Mouse (Mus musculus) neural tube, embryonic 11.5 days (tissue): ENCODE results near the gene Srpr. TPM values are rescaled to one million over a fixed set of nuclear protein-coding genes. Genes with fewer than 3 reads are reported as not detected.

Experiments
- ATAC-seq: fragments of 200-750 bp; cut with Nextera tagmentation; 2 replicates; pipeline ENCODE4 v1.8.0; 2017; ENCODE audit warnings: moderate number of reproducible peaks, mild to moderate bottlenecking, moderate TSS enrichment, moderate library complexity; ENCODE audit not compliant: insufficient read depth, low FRiP score, low TSS enrichment
- DNase-seq: peaks from one replicate; pipeline ENCODE4 v3.0.0-alpha.2; 2015; ENCODE audit warnings: low spot score
- H3K27ac ChIP-seq: fragments of 300-500 bp; sonication (generic); 2 replicates; pipeline ENCODE4 v1.5.1; 2014; ENCODE audit warnings: low read depth, mild to moderate bottlenecking, low read length
- H3K27me3 ChIP-seq: fragments of 300-500 bp; sonication (generic); 2 replicates; pipeline ENCODE4 v1.6.1; 2014; ENCODE audit warnings: mild to moderate bottlenecking, low read length, mixed read lengths; ENCODE audit not compliant: control insufficient read depth, insufficient read depth
- H3K36me3 ChIP-seq: fragments of 300-500 bp; sonication (generic); 2 replicates; pipeline ENCODE4 v1.6.1; 2014; ENCODE audit warnings: mild to moderate bottlenecking, low read length, moderate library complexity, mixed read lengths; ENCODE audit not compliant: control insufficient read depth, insufficient read depth
- H3K4me1 ChIP-seq: fragments of 300-500 bp; sonication (generic); 2 replicates; pipeline ENCODE4 v1.6.1; 2014; ENCODE audit warnings: low read length, mixed read lengths; ENCODE audit not compliant: control insufficient read depth, insufficient read depth
- H3K4me2 ChIP-seq: fragments of 300-500 bp; sonication (generic); 2 replicates; pipeline ENCODE4 v1.6.1; 2014; ENCODE audit warnings: low read depth, mild to moderate bottlenecking, moderate library complexity
- H3K4me3 ChIP-seq: fragments of 300-500 bp; sonication (generic); 2 replicates; pipeline ENCODE4 v1.5.1; 2014; ENCODE audit warnings: low read depth, low read length
- H3K9ac ChIP-seq: fragments of 300-500 bp; sonication (generic); 2 replicates; pipeline ENCODE4 v1.6.1; 2014; ENCODE audit warnings: mild to moderate bottlenecking, low read length
- H3K9me3 ChIP-seq: fragments of 300-500 bp; sonication (generic); 2 replicates; pipeline ENCODE4 v1.6.1; 2016; ENCODE audit warnings: low read length; ENCODE audit not compliant: control insufficient read depth
- WGBS: fragments of 180-500 bp; shearing (Covaris S2); extraction: QIAGEN DNeasy Blood & Tissue Kit; methylation state at CpG from one replicate; pipeline ENCODE4 v1.1.7; 2014; 5-methylcytosine and 5-hydroxymethylcytosine counted together
- polyA plus RNA-seq: library from polyadenylated mRNA; unstranded; fragments of >200 nt; fragmentation: Nextera tagmentation; extraction: Ambion mirVana; gene quantifications from 2 replicates; pipeline ENCODE4 v1.2.1, GENCODE M21; 2014

Srpr gene
- polyA plus RNA-seq, 1 experiment from 2014 or later, result 105 TPM

DNA sequence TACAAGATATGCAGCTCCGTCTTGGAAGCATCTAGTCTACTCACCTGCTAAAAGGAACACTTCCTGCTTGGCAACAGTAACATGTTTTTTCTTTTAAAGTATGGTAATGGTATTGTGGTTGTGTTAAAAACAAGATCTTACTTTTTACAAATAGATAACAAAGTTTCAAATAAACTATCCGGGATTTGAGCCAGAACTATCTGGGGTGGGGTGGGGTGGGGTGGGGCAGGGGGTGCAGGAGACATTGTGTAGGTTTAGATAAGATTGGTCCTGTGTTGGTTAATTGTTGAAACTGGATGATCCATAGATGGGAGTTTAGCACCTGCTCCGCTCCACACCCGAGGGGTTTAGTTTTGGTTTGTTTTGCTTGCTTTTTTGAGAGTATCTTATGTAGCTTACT, 62.4 kb downstream of the Srpr start:
- H3K27ac ChIP-seq, result no peak overlapping the region
- H3K4me1 ChIP-seq, result peaks cover 7% of the 10 kb centered on the region; the same call in 1 of the 2 replicates
- H3K9me3 ChIP-seq, result no peaks in the 10 kb centered on the region
- 88% methylated on average over 4 of the region's 4 CpGs for WGBS
- DNase-seq (no peak), ATAC-seq (no peak)
- no peak overlapping the region for H3K4me2 ChIP-seq
- H3K9ac ChIP-seq, result no peak overlapping the region
- H3K27me3 ChIP-seq, result no peaks in the 10 kb centered on the region
- H3K36me3 ChIP-seq, result no peaks in the 10 kb centered on the region
- no peak overlapping the region for H3K4me3 ChIP-seq

DNA sequence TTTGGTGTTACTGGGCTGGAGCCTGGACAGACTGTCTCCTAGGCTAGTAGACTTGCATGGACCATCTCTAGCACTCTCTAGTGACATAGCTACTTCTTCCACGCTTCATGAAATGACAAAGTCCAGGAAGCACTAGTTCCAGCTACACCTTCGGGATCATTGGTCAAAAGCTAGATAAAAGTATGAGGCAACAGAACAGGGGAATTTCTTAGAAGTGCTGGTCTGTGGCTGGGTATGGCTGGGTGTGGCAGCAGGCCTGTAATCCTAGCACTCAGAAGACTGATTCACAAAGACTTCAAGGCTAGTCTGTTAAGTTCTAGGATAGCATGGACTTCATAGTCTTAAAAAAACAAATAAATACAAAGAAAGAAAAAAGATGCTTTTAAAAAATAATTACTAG, 63.5 kb downstream of the Srpr start:
- ATAC-seq (no peak), DNase-seq (no peak)
- H3K4me3 ChIP-seq, result no peak overlapping the region
- WGBS, result 89% methylated on average over 2 of the region's 2 CpGs
- peaks cover 10% of the 10 kb centered on the region; the same call in 1 of the 2 replicates for H3K4me1 ChIP-seq
- no peak overlapping the region for H3K9ac ChIP-seq
- no peak overlapping the region for H3K27ac ChIP-seq
- no peak overlapping the region for H3K4me2 ChIP-seq
- H3K36me3 ChIP-seq, result no peaks in the 10 kb centered on the region
- H3K9me3 ChIP-seq, result no peaks in the 10 kb centered on the region
- no peaks in the 10 kb centered on the region for H3K27me3 ChIP-seq

DNA sequence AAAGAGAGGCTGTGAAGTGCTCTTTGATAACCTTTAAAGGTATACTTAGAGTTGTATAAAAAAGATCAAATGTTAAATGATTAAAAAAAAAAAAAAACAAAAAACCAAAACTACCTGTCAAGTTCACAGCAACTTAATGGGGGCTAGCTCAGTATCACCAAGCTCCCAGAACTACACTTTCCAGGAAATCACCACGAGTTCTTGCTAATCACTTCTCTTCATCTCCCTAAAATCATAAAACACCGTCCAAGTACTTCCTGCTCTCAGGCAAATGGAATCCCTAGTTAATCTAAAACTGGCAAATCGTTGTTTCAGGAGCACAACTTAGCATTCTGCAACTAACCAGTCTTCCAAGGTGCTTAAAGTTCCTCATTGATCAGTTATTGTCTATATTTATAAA, 64.5 kb downstream of the Srpr start:
- Histone ChIP-seq H3K27me3 (no peaks in the 10 kb centered on the region), H3K9me3 (no peaks in the 10 kb centered on the region), H3K9ac (no peak overlapping the region), H3K27ac (no peak overlapping the region), H3K4me1 (peaks cover 13% of the 10 kb centered on the region; the same call in 1 of the 2 replicates), H3K36me3 (no peaks in the 10 kb centered on the region), H3K4me3 (no peak overlapping the region), H3K4me2 (no peak overlapping the region)
- no peak for DNase-seq
- 90% methylated on average over 3 of the region's 3 CpGs for WGBS
- ATAC-seq, result no peak

DNA sequence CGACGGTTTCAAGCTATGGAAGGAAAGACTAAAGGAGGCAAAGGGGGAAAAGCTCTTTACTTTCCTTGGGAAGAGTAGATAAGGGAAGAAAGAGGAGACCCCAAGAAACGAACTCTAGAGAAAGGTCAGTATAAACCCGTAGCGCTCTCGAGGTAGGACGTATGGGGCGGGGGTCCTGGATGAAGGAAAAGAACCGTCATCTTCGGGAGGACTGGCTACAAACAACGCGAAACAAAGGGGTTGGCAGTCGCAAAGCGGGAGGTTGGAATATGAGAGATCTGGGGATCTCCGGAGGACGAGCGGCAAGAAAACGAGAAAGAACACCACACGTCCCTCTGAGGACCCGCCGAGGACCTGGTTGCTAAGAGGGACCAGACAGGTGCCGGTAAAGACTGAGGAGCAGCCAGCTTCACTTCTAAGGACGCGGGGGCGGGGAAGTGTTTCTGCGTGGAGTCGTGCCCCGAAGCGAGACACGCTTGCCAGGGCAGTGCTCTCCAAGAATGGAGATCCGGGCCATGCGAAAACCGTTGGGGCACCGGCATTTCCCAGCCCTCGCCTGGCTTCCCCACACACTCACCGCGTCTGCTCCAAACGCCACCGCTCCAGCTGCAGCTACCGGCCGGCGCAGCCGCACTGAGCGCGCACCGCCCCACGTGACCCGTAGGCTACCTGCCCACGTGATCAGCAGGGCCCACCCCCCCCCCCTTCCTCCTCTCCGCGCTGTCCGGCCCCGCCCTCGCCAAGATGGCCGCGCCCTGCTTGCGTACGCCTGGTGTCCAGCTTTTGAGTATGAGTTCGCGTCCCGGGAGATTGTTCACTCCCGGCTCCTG, 67.4 kb downstream of the Srpr start, which contains the start of the genes Fam118b and Rpusd4:
Fam118b (minus strand) TSS at position 660 of the 830 bp plus-strand sequence.
Rpusd4 (plus strand) TSS at position 720 of the 830 bp plus-strand sequence.
- Histone ChIP-seq H3K9me3 (no peaks in the 10 kb centered on the region), H3K4me1 (peaks cover 13% of the 10 kb centered on the region; the same call in 1 of the 2 replicates), H3K36me3 (no peaks in the 10 kb centered on the region), H3K27me3 (no peaks in the 10 kb centered on the region), H3K4me3 (peak within 1 kb of the TSS; percentile 47), H3K9ac (peak within 1 kb of the TSS; percentile 75), H3K4me2 (peak within 1 kb of the TSS; percentile 80), H3K27ac (peak within 1 kb of the TSS; percentile 60; the same call in 1 of the 2 replicates)
- DNase-seq (peak; percentile 94), ATAC-seq (peak; percentile 96)
- under 1% methylated on average over 55 of the region's 62 CpGs for WGBS

DNA sequence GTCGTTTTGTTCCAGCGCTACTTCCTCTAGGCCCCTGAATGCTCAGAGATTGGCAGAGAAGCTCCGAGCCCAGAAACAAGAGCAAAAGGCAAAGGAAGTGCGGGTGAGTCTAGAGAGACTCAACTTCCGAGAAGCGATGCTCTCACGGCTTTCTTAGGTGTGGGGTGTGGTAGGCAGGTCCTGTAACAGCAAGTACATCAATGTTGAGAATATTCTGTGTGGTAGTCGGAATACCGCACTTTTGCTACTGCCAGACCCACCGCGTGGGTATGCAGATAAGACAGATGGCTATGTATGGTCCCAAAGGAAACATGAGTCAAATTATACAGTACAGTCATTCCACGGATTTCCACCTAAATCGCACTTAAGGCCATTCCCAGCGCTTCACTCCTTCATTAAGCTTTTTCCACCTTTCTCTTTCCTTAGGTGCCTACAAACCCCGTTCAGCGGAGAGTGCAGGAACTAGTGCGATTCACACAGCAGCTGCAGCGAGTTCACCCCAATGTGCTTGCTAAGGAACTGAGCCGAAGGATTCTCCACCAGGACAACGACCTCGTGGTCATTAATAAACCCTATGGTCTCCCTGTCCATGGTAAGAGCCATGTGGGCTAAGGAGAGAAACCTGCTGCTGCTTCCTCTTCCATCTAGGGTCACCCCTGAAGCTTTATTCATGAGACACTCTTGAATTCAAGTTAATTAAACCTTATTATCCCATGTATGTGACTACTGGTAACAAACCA, 68.2 kb downstream of the Srpr start:
- Histone ChIP-seq H3K36me3 (peaks cover under 1% of the 10 kb centered on the region; the same call in 1 of the 2 replicates), H3K27ac (no peak overlapping the region), H3K27me3 (no peaks in the 10 kb centered on the region), H3K4me3 (peak overlapping the region; percentile 47), H3K9ac (peak overlapping the region; percentile 46), H3K4me2 (peak overlapping the region; percentile 58), H3K4me1 (peaks cover 13% of the 10 kb centered on the region; the same call in 1 of the 2 replicates), H3K9me3 (no peaks in the 10 kb centered on the region)
- peak; percentile 28 for DNase-seq
- WGBS, result 2% methylated on average over 21 of the region's 21 CpGs
- ATAC-seq, result peak; percentile 31

DNA sequence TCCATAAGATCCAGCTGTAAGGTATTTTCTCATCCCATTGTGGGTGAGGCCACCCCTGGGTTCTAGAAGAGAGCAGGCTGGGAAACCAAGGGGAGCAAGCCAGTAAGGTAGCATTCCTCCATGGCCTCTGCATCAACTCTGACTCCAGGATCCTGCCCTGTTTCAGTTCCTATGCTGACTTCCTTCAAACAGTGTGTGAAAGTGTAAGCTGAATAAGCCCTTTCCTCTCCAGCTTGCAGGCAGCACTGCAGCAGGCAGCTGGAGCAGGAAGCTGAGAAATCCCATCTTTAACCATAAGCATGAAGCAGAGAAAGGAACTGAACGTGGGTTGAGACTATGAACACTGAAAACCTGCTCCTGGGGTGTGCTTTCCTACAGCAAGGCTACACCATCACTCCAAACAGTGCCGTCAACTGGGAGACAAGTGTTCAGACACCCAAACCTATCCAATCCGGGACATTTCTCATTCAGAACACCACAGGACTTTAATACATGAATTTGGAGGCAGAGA, 77.9 kb downstream of the Srpr start:
- WGBS, result 90% methylated on average over 3 of the region's 3 CpGs

DNA sequence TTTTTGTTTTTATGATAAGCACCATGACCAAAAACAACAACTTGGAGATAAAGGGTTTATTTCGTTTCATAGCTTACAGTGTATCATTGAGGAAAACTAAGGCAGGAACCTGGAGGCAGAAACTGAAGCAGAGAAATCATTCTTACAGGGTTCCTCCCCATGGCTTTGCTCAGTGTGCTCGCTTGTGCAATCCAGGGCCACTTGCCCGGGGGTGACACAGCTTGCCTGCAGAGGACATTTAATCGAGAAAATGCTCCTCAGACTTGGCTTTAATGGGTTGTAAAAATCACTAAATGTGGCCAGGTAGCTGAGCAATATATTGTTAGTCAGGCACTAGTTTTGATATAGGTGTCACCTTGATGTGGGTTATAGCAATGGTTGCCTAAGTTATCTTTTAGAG, 78.5 kb downstream of the Srpr start:
- Histone ChIP-seq H3K27me3 (no peaks in the 10 kb centered on the region), H3K4me1 (0 out of 2 replicates have a peak, but pooled peaks cover 6% of the 10 kb centered on the region), H3K36me3 (peaks cover 11% of the 10 kb centered on the region), H3K27ac (no peak overlapping the region), H3K9ac (no peak overlapping the region), H3K9me3 (no peaks in the 10 kb centered on the region), H3K4me3 (no peak overlapping the region), H3K4me2 (no peak overlapping the region)
- ATAC-seq (no peak), DNase-seq (no peak)
- WGBS, result 90% methylated on average over 4 of the region's 4 CpGs

More for the DNA sequence above, 77.9 kb downstream of the Srpr start:
- DNase-seq (no peak), ATAC-seq (no peak)
- Histone ChIP-seq H3K4me3 (no peak overlapping the region), H3K4me1 (0 out of 2 replicates have a peak, but pooled peaks cover 3% of the 10 kb centered on the region), H3K9ac (no peak overlapping the region), H3K36me3 (peaks cover 14% of the 10 kb centered on the region), H3K27ac (0 out of 2 replicates have a peak overlapping the region, but pooled peaks have one; percentile 8), H3K27me3 (no peaks in the 10 kb centered on the region), H3K9me3 (no peaks in the 10 kb centered on the region), H3K4me2 (no peak overlapping the region)

DNA sequence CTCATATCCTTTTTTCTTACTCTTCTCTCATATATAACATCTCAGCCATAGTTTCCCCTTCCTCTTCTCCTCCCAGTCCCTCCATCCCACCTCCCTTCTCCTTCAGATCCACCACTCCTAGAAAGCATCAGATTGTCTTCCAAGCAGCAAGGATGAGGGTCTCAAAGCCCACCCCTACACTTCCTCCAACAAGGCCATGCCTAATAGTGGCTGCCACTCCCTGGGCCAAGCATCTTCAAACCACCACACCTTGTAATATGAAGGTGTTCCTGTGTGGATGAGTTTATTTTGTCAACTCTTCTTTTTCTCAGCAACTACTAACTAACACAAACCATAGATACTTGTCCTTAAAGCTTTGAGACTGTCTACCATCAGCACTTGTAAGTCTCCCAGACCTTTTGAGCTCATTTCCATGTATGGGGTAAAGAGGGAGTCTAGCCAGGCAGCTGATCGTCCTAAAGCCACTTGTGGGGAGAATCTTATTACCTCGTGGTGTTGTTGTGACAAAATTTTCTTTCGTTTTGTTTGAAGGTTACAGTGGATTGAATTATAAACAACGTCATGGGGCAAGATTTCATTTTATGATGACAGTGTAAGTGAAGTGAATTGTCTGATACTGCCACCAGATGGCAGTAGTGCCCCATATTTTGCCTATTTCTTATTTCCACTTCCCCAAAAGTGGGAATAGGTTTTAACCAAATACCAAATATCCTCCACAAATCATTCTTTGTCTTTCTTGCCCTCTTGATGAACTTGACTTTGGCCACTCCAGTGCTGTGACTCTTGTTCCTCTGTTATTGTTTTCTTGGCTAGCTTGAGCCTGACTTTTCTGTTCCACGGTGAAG, 82.3 kb downstream of the Srpr start:
- ATAC-seq, result peak; percentile 61; the same call in 1 of the 2 replicates
- H3K9ac ChIP-seq, result no peak overlapping the region
- no peaks in the 10 kb centered on the region for H3K9me3 ChIP-seq
- no peaks in the 10 kb centered on the region; the same call in 1 of the 2 replicates for H3K27me3 ChIP-seq
- no peak overlapping the region for H3K27ac ChIP-seq
- no peak overlapping the region for H3K4me2 ChIP-seq
- peaks cover 2% of the 10 kb centered on the region for H3K36me3 ChIP-seq
- H3K4me3 ChIP-seq, result no peak overlapping the region
- WGBS, result 15% methylated on average over 5 of the region's 5 CpGs
- H3K4me1 ChIP-seq, result 0 out of 2 replicates have a peak, but pooled peaks cover 8% of the 10 kb centered on the region
- DNase-seq, result peak; percentile 56
